ENCODE assay signal across 14 mouse cellular contexts in genomic region chr2:115970091-115970820, GRCm38 (mm10).
DNase-seq lines count a peak whose midpoint lies in the region; ATAC-seq and TF ChIP-seq lines count a peak whose summit lies in the region.
"Had no signal": no experiment of that assay in that cellular context is flagged by ENCODE, and none has a peak within 500 bp of the region (broad histone marks: within the 10 kb centered on the region; RNA-seq: fewer than 3 reads in every experiment).

No protein-coding gene starts in this region.

- DNase-seq in forebrain, postnatal 0 days: no peak
- no peak for DNase-seq in hindbrain, embryonic 11.5 days (ENCODE audit: low spot score)
- peak; percentile 55 for DNase-seq in adrenal gland, postnatal 10 days
- no peak for DNase-seq in midbrain, embryonic 11.5 days (ENCODE audit: low spot score, missing footprints)
- no peak for DNase-seq in cerebellum, postnatal 25 days
- DNase-seq: cerebellum, postnatal 14 days; gastrocnemius, adult 2 months had no signal

- no peak overlapping the region for H3K9ac ChIP-seq in forebrain, postnatal 0 days
- H3K9ac ChIP-seq in forebrain, embryonic 13.5 days: no peak overlapping the region
- H3K9ac ChIP-seq in hindbrain, embryonic 15.5 days: no peak overlapping the region
- no peak overlapping the region for H3K9ac ChIP-seq in hindbrain, embryonic 11.5 days (ENCODE audit: low read depth, low read length)
- no peak overlapping the region for H3K9ac ChIP-seq in midbrain, embryonic 11.5 days (ENCODE audit: low read length)
- H3K9ac ChIP-seq: embryonic facial prominence, embryonic 13.5 days; kidney, embryonic 15.5 days; liver, embryonic 12.5 days had no signal

- no peak overlapping the region for H3K4me2 ChIP-seq in forebrain, postnatal 0 days (ENCODE audit: low read depth)
- no peak overlapping the region for H3K4me2 ChIP-seq in forebrain, embryonic 13.5 days
- H3K4me2 ChIP-seq in hindbrain, embryonic 15.5 days: no peak overlapping the region
- no peak overlapping the region for H3K4me2 ChIP-seq in hindbrain, embryonic 11.5 days (replicated peaks; ENCODE audit: low read depth, low read length)
- H3K4me2 ChIP-seq in midbrain, embryonic 11.5 days: no peak overlapping the region
- H3K4me2 ChIP-seq: embryonic facial prominence, embryonic 13.5 days; kidney, embryonic 15.5 days; liver, embryonic 12.5 days had no signal

- H3K4me3 ChIP-seq in forebrain, postnatal 0 days (ENCODE audit: low read depth, low read length): no peak overlapping the region
- no peak overlapping the region for H3K4me3 ChIP-seq in forebrain, embryonic 13.5 days
- no peak overlapping the region for H3K4me3 ChIP-seq in hindbrain, embryonic 15.5 days
- H3K4me3 ChIP-seq in hindbrain, embryonic 11.5 days (ENCODE audit: low read depth, low read length): no peak overlapping the region
- no peak overlapping the region for H3K4me3 ChIP-seq in olfactory bulb, adult 2 months (ENCODE audit: insufficient read depth, low read depth, low read length)
- H3K4me3 ChIP-seq in midbrain, embryonic 11.5 days (ENCODE audit: low read depth, low read length): no peak overlapping the region
- H3K4me3 ChIP-seq: embryonic facial prominence, embryonic 13.5 days; gastrocnemius, adult 2 months; kidney, embryonic 15.5 days; liver, embryonic 12.5 days had no signal

- H3K4me1 ChIP-seq in forebrain, postnatal 0 days (ENCODE audit: insufficient read depth): 0 out of 2 replicates have a peak, but pooled peaks cover 3% of the 10 kb centered on the region
- H3K4me1 ChIP-seq in forebrain, embryonic 13.5 days: peaks cover 17% of the 10 kb centered on the region
- peaks cover 4% of the 10 kb centered on the region; the same call in 1 of the 2 replicates for H3K4me1 ChIP-seq in hindbrain, embryonic 15.5 days (replicated peaks)
- no peaks in the 10 kb centered on the region for H3K4me1 ChIP-seq in hindbrain, embryonic 11.5 days (replicated peaks; ENCODE audit: control insufficient read depth, insufficient read depth, low read length)
- H3K4me1 ChIP-seq in olfactory bulb, adult 2 months (ENCODE audit: control insufficient read depth, insufficient read depth, low read length): peaks cover 7% of the 10 kb centered on the region
- H3K4me1 ChIP-seq in midbrain, embryonic 11.5 days (ENCODE audit: control insufficient read depth, insufficient read depth, low read length): no peaks in the 10 kb centered on the region
- H3K4me1 ChIP-seq: embryonic facial prominence, embryonic 13.5 days; liver, embryonic 12.5 days had no signal

- ATAC-seq in forebrain, postnatal 0 days: peak; percentile 16; the same call in 1 of the 2 replicates
- no peak for ATAC-seq in forebrain, embryonic 13.5 days
- ATAC-seq in hindbrain, embryonic 15.5 days (ENCODE audit: low FRiP score, low read depth): no peak
- ATAC-seq in hindbrain, embryonic 11.5 days (ENCODE audit: low FRiP score): no peak
- ATAC-seq in midbrain, embryonic 11.5 days (ENCODE audit: low FRiP score): no peak
- ATAC-seq: liver, embryonic 12.5 days; lung, postnatal 0 days had no signal

- TF ChIP-seq CTCF in forebrain, postnatal 0 days (IDR thresholded peaks at IDR 0.05; ENCODE audit: low read depth): no peak
- TF ChIP-seq CTCF in olfactory bulb, adult 2 months (IDR thresholded peaks at IDR 0.05; ENCODE audit: insufficient read depth, low read depth, low read length): no peak

- H3K27ac ChIP-seq in forebrain, postnatal 0 days (ENCODE audit: low read depth, low read length): no peak overlapping the region
- no peak overlapping the region; the same call in 1 of the 2 replicates for H3K27ac ChIP-seq in forebrain, embryonic 13.5 days
- peak overlapping the region; percentile 18; the same call in 1 of the 2 replicates for H3K27ac ChIP-seq in hindbrain, embryonic 15.5 days (replicated peaks)
- H3K27ac ChIP-seq in hindbrain, embryonic 11.5 days (ENCODE audit: low read depth, low read length): no peak overlapping the region
- H3K27ac ChIP-seq in olfactory bulb, adult 2 months (ENCODE audit: insufficient read depth, low read depth, low read length): peak overlapping the region; percentile 79
- no peak overlapping the region for H3K27ac ChIP-seq in midbrain, embryonic 11.5 days (ENCODE audit: low read depth, low read length)
- H3K27ac ChIP-seq: embryonic facial prominence, embryonic 13.5 days; gastrocnemius, adult 2 months; kidney, embryonic 15.5 days; liver, embryonic 12.5 days had no signal

- H3K27me3 ChIP-seq in forebrain, postnatal 0 days (ENCODE audit: insufficient read depth, low read length): no peaks in the 10 kb centered on the region
- no peaks in the 10 kb centered on the region for H3K27me3 ChIP-seq in forebrain, embryonic 13.5 days
- H3K27me3 ChIP-seq in hindbrain, embryonic 15.5 days: no peaks in the 10 kb centered on the region
- H3K27me3 ChIP-seq in hindbrain, embryonic 11.5 days (ENCODE audit: control insufficient read depth, insufficient read depth, low read length): no peaks in the 10 kb centered on the region
- H3K27me3 ChIP-seq in midbrain, embryonic 11.5 days (ENCODE audit: control insufficient read depth, insufficient read depth, low read length): no peaks in the 10 kb centered on the region
- H3K27me3 ChIP-seq: embryonic facial prominence, embryonic 13.5 days; kidney, embryonic 15.5 days; liver, embryonic 12.5 days had no signal

- WGBS in forebrain, postnatal 0 days: 50% methylated on average over 9 of the region's 9 CpGs
- WGBS in forebrain, embryonic 13.5 days: 81% methylated on average over 9 of the region's 9 CpGs
- 72% methylated on average over 9 of the region's 9 CpGs for WGBS in hindbrain, embryonic 15.5 days
- 91% methylated on average over 9 of the region's 9 CpGs for WGBS in hindbrain, embryonic 11.5 days
- WGBS in olfactory bulb, adult 2 months: 28% methylated on average over 9 of the region's 9 CpGs
- WGBS in midbrain, embryonic 11.5 days: 91% methylated on average over 9 of the region's 9 CpGs

- no peaks in the 10 kb centered on the region for H3K36me3 ChIP-seq in forebrain, postnatal 0 days (ENCODE audit: insufficient read depth)
- peaks cover 11% of the 10 kb centered on the region for H3K36me3 ChIP-seq in forebrain, embryonic 13.5 days (ENCODE audit: poor library complexity, severe bottlenecking)
- no peaks in the 10 kb centered on the region for H3K36me3 ChIP-seq in hindbrain, embryonic 15.5 days
- no peaks in the 10 kb centered on the region for H3K36me3 ChIP-seq in hindbrain, embryonic 11.5 days (ENCODE audit: control insufficient read depth, insufficient read depth, low read length)
- H3K36me3 ChIP-seq in midbrain, embryonic 11.5 days (ENCODE audit: control insufficient read depth, insufficient read depth, low read length): no peaks in the 10 kb centered on the region; the same call in 1 of the 2 replicates
- H3K36me3 ChIP-seq: embryonic facial prominence, embryonic 13.5 days; liver, embryonic 12.5 days had no signal

- TF ChIP-seq POLR2A in olfactory bulb, adult 2 months (IDR thresholded peaks at IDR 0.05; ENCODE audit: insufficient read depth, low read depth, low read length): no peak

- H3K9me3 ChIP-seq in forebrain, postnatal 0 days (ENCODE audit: low read length): no peaks in the 10 kb centered on the region
- H3K9me3 ChIP-seq in forebrain, embryonic 13.5 days (replicated peaks): no peaks in the 10 kb centered on the region
- no peaks in the 10 kb centered on the region for H3K9me3 ChIP-seq in hindbrain, embryonic 15.5 days
- no peaks in the 10 kb centered on the region for H3K9me3 ChIP-seq in hindbrain, embryonic 11.5 days (ENCODE audit: control insufficient read depth, low read length)
- H3K9me3 ChIP-seq in midbrain, embryonic 11.5 days (ENCODE audit: control insufficient read depth, low read length): no peaks in the 10 kb centered on the region
- H3K9me3 ChIP-seq: embryonic facial prominence, embryonic 13.5 days; kidney, embryonic 15.5 days; liver, embryonic 12.5 days had no signal

Comparison
In these comparisons a context has a peak if more than half of its experiments do, and no peak if none do; other contexts are left out.
1. H3K27ac ChIP-seq: peak in hindbrain, embryonic 15.5 days (single experiment) and olfactory bulb, adult 2 months (single experiment); none in forebrain, postnatal 0 days (single experiment), forebrain, embryonic 13.5 days (single experiment), hindbrain, embryonic 11.5 days (single experiment) and midbrain, embryonic 11.5 days (single experiment).